Mouse (Mus musculus) NIH3T3 (cell line): ENCODE measurements around the gene 5330417C22Rik.
A peak's percentile ranks its signal among the peaks of the same experiment; 100 is the strongest.

Source experiments
- DNase-seq: peaks from one replicate; pipeline ENCODE4 v3.0.0-alpha.2; 2012; ENCODE audit warnings: low read depth

Gene 5330417C22Rik

GRCm38 (mm10) chr3:108413634-108414360 lies 122.5 kb downstream of the 5330417C22Rik start:
- no peak for DNase-seq

GRCm38 (mm10) chr3:108411754-108412121 lies 124.6 kb downstream of the 5330417C22Rik start:
- peak; percentile 68 for DNase-seq

DNA sequence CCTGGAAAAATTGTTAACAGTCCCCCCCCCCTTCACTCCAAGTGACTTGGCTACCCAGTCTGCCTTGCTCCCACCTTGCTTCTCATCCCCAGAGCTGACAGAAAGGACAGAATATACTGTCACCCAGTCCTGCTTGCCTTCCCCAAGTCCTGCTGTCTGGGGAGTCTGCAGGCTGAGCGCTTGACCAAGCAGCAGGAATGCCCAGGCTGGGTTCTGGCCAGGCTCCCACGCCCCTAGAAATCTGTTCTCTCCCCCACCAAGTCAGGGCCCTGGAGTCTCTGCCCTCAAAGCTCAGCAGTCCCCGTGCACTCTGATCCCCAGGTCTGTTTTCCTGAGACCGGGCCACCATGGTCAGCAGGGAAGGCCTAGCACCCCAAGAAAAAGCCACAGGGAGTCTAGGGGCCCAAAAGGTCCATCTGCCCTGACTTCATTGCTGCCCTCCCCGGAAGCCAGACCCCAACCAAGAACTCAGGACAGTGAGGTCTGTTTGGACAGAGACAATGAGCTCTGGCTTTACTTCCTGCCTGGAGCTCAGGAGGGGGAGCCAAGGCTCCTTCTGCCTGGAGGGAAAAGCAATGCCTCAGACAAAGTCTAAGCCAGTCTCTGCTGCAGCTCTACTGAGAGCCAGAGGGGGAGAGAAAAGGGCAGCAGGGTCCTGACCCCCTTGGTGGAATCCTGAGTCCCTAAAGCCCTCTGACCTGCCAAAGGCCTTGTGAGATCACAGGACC lies 125.1 kb downstream of the 5330417C22Rik start:
- peak; percentile 27 for DNase-seq

DNA sequence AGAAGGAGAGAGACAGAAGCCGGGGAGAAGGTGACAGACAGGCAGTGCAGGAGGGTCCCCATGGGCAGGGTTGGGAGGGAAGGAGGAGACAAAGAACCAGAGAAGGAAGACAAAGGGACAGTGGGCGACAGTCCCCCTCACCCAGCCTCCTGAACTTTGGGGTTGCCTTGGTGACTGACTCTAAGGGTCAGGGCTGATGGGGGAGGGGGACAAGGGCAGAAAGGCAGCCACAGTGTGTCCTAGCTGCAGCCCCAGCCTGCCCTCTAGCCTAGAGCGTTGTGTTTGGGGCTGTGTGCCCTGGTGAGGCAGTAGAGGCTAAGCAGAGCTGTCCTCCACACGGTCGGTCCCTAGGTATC lies 126.0 kb downstream of the 5330417C22Rik start:
- no peak for DNase-seq

DNA sequence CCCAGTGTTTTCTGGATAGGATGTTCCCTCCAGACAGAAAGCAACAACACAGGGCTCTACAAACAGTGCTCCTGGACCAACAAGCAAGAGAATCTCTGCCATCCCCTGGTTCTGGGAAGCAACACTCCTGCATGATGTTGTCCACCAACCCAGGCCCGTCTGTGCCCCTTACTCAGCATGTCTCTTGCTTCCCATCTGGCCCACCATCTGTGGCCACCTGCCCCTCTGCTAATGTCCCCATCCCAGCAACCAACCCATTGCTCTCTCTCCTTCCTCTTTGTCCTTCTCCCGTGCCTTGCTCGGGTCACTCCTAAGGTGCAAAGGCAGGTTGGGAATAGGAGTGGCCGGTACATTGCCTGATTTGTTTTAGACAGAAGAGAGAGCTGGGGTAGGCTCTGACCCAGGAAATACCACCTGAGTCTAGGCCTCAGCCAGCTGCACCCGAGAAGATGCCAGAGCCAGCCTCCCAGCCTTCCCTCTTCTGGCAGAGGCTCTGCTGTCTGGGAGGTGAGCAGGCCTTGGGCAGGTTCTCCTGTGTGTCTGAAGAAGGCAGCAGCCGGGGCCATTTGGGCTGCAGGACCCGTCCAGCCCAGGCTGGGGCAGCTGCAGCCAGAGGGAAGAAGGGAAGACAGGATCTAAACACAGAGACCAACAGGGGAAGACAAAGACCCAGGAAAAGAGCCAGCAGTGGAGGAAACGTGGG lies 126.5 kb downstream of the 5330417C22Rik start:
- no peak for DNase-seq

- no peak for DNase-seq
Measured at GRCm38 (mm10) chr3:108408517-108409008, 127.8 kb downstream of the 5330417C22Rik start.

- no peak for DNase-seq
Measured at GRCm38 (mm10) chr3:108406306-108406885, 129.9 kb downstream of the 5330417C22Rik start.
